Mouse (Mus musculus) mouse trophoblast stem cell (cell line): ENCODE measurements around the gene Ttll11.

Source experiments
- in situ Hi-C, 2 experiments: fragments of 300-500 bp; cut with MseI, MboI; formaldehyde crosslinking; loops; 2 replicates in 1 of 2; 3 replicates in 1 of 2; pipeline ENCODE4 v1.15.1; 2025

The Ttll11 gene

GRCm38 (mm10) chr2:35768538-35769238 is 211.0 kb downstream of the Ttll11 start:
- in situ Hi-C loops: no loop called here

- in situ Hi-C loops: no loop called here
Observed at GRCm38 (mm10) chr2:35767834-35768537, 211.7 kb downstream of the Ttll11 start.

GRCm38 (mm10) chr2:35764328-35764727 is 215.4 kb downstream of the Ttll11 start:
- in situ Hi-C loops: no loop called here

- in situ Hi-C loops: no loop called here
Observed at GRCm38 (mm10) chr2:35763818-35764217, 215.9 kb downstream of the Ttll11 start.

GRCm38 (mm10) chr2:35761458-35761857 is 218.3 kb downstream of the Ttll11 start:
- in situ Hi-C loops: no loop called here

- in situ Hi-C loops: no loop called here
Observed at GRCm38 (mm10) chr2:35760867-35761266, 218.8 kb downstream of the Ttll11 start.

- in situ Hi-C loops: no loop called here
Observed at GRCm38 (mm10) chr2:35760352-35760751, 219.4 kb downstream of the Ttll11 start.

GRCm38 (mm10) chr2:35756467-35756866 is 223.2 kb downstream of the Ttll11 start:
- in situ Hi-C loops: no loop called here

- in situ Hi-C loops: no loop called here
Observed at GRCm38 (mm10) chr2:35751781-35752505, 227.8 kb downstream of the Ttll11 start.

GRCm38 (mm10) chr2:35750533-35751141 is 229.1 kb downstream of the Ttll11 start:
- in situ Hi-C loops: no loop called here

GRCm38 (mm10) chr2:35747371-35748035 is 232.2 kb downstream of the Ttll11 start:
- in situ Hi-C loops: loop anchor here in 1 of 2 experiments (10.0 kb wide), 1 partner anchor 177 kb away; no protein-coding TSS in a partner anchor

- in situ Hi-C loops: loop anchor here in 1 of 2 experiments (10.0 kb wide), 1 partner anchor 178 kb away; no protein-coding TSS in a partner anchor
Observed at GRCm38 (mm10) chr2:35746638-35747037, 233.1 kb downstream of the Ttll11 start.

GRCm38 (mm10) chr2:35745876-35746275 is 233.8 kb downstream of the Ttll11 start:
- in situ Hi-C loops: loop anchor here in 1 of 2 experiments (10.0 kb wide), 1 partner anchor 179 kb away; no protein-coding TSS in a partner anchor

GRCm38 (mm10) chr2:35739669-35740254 is 240.0 kb downstream of the Ttll11 start:
- in situ Hi-C loops: loop anchor here (10.0 kb wide), 3 partner anchors 165 to 195 kb away; no protein-coding TSS in a partner anchor

GRCm38 (mm10) chr2:35737467-35738027 is 242.2 kb downstream of the Ttll11 start:
- in situ Hi-C loops: loop anchor here (10.0 kb wide), 2 partner anchors 167 to 193 kb away; no protein-coding TSS in a partner anchor

- in situ Hi-C loops: loop anchor here (10.0 kb wide), 2 partner anchors 169 to 191 kb away; no protein-coding TSS in a partner anchor
Observed at GRCm38 (mm10) chr2:35736061-35736460, 243.7 kb downstream of the Ttll11 start.

- in situ Hi-C loops: loop anchor here (10.0 kb wide), 2 partner anchors 170 to 190 kb away; no protein-coding TSS in a partner anchor
Observed at GRCm38 (mm10) chr2:35735001-35735400, 244.7 kb downstream of the Ttll11 start.

GRCm38 (mm10) chr2:35731671-35732449 is 247.9 kb downstream of the Ttll11 start:
- in situ Hi-C loops: loop anchor here (5.0 to 10.0 kb wide), 3 partner anchors 80 to 187 kb away; no protein-coding TSS in a partner anchor
